ENCODE assay signal across 23 mouse cellular contexts in genomic region chr14:31936581-31936980, GRCm38 (mm10).
"Had no signal": no experiment of that assay in that cellular context is flagged by ENCODE, and none has a peak within 500 bp of the region (broad histone marks: within the 10 kb centered on the region; RNA-seq: fewer than 3 reads in every experiment).

No protein-coding gene starts in this region.

- H3K9ac ChIP-seq: forebrain, postnatal 0 days; heart, embryonic 12.5 days; hindbrain, embryonic 13.5 days; hindbrain, embryonic 15.5 days; kidney, embryonic 15.5 days; limb, embryonic 13.5 days; limb, embryonic 15.5 days had no signal

- H3K27me3 ChIP-seq: heart, embryonic 12.5 days; hindbrain, embryonic 13.5 days; hindbrain, embryonic 15.5 days; kidney, embryonic 15.5 days; limb, embryonic 13.5 days; limb, embryonic 15.5 days had no signal

- DNase-seq: forebrain, postnatal 0 days; gastrocnemius, postnatal 14 days; gastrocnemius, postnatal 36 days; heart, adult 18-20 months; heart, postnatal 10 days; heart, postnatal 36 days; kidney, adult 11 months; kidney, adult 2 months; kidney, adult 9 months; kidney, postnatal 14 days; kidney, postnatal 36 days; layer of hippocampus, adult 9-11 months; layer of hippocampus, postnatal 36 days; left cerebral cortex, postnatal 4 days had no signal

- ATAC-seq: forebrain, postnatal 0 days; hindbrain, postnatal 0 days had no signal

- H3K4me2 ChIP-seq: heart, embryonic 12.5 days; hindbrain, embryonic 13.5 days; hindbrain, embryonic 15.5 days; kidney, embryonic 15.5 days; limb, embryonic 13.5 days; limb, embryonic 15.5 days had no signal

- H3K36me3 ChIP-seq: heart, embryonic 10.5 days; heart, embryonic 12.5 days; hindbrain, embryonic 13.5 days; hindbrain, embryonic 15.5 days; kidney, embryonic 15.5 days; limb, embryonic 13.5 days; limb, embryonic 15.5 days had no signal

- H3K27ac ChIP-seq: heart, embryonic 10.5 days; hindbrain, postnatal 0 days; kidney, embryonic 15.5 days; kidney, postnatal 0 days; limb, embryonic 13.5 days; limb, embryonic 15.5 days had no signal

- H3K4me3 ChIP-seq: heart, embryonic 10.5 days; heart, embryonic 12.5 days; hindbrain, embryonic 13.5 days; hindbrain, embryonic 15.5 days; kidney, embryonic 15.5 days; limb, embryonic 13.5 days; limb, embryonic 15.5 days had no signal

- H3K9me3 ChIP-seq: heart, embryonic 10.5 days; heart, embryonic 12.5 days; hindbrain, embryonic 13.5 days; hindbrain, embryonic 15.5 days; kidney, embryonic 15.5 days; limb, embryonic 15.5 days had no signal
